Mouse (Mus musculus) layer of hippocampus, adult 6 months (tissue): Measurements from ENCODE around the gene Kcng1. TPM values are rescaled to one million over a fixed set of nuclear protein-coding genes. Genes with fewer than 3 reads are reported as not detected.

Source experiments
- long read RNA-seq, 2 experiments: library from polyadenylated mRNA; unstranded; transcript quantifications; one replicate each; pipeline ENCODE4 v2.0.0; 2019 to 2020
- polyA plus RNA-seq: library from polyadenylated mRNA; unstranded; fragments of <200 nt; fragmentation: Nextera tagmentation; gene quantifications from 2 replicates; pipeline ENCODE4 v1.2.3, GENCODE M21; 2021

Gene Kcng1
- polyA plus RNA-seq, result 19.4 and 20.7 TPM in 2 replicates
- long read RNA-seq, experiment 1, full-length matches to known transcripts, result 21 of 27 reads
- long read RNA-seq, experiment 1, partial matches to known transcripts, result 0 of 27 reads
- long read RNA-seq, experiment 1, other reads (novel, unspliced or antisense), result 6 of 27 reads
- long read RNA-seq, experiment 2, full-length matches to known transcripts, result 46 of 71 reads
- long read RNA-seq, experiment 2, partial matches to known transcripts, result 2 of 71 reads
- long read RNA-seq, experiment 2, other reads (novel, unspliced or antisense), result 23 of 71 reads

DNA sequence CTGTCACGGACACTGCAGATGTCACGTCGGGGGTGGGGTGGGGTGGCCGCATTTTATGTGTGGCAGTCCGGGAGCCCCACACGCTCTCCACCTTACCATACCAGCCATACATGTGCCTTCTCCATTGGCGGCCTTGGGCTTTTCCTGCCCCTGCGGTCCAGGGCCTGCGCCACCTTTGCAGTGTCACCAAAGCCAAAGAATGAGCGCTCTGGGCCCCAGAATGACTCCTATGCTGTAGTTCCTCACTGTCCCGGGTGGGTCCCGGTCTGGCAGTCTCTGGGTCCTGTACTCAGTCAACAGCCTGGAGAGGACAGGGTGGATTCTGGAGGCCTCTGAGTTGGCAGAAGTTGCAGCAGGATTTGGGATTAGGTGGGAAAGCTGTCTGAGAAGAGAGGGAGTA is at the start of gene Kcng1:
Kcng1 (minus strand) TSS at position 155 of the 400 bp plus-strand sequence.

DNA sequence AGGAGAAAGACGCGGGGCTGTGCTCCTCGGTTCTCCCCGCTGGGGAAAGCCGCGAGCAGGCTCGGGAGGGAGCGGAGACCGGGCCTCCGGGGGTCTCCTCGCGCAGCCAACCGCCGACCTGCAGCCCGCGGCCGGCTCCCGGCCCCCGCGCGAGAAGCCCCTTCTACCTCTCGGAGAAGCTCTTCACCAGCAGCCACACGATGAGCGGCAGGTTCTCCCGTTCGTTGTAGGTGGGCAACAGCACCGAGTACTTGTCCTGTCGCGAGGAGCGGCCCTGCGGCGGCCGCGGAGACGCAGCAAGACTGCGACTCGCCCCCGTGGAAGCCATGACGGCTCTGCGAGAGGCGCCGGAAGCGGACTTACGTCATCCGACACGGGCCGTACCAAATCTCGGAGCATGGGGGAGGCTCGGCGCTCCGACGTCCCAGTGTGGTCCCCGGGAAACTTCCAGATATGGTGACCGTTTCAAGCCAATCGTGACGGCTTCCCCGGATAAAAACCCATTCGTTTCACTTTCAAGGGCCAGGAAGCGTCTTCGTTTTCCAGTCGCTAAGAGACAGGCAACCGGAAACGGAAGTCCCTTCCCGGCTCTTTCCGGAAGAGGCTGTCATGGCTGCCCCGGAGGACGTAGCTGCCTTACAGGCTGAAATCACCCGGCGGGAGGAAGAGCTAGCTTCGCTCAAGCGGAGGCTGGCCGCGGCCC is 51.4 kb downstream of the Kcng1 start, which contains the start of the genes Gm20716, Dpm1 and Mocs3:
Gm20716 (minus strand) TSS at position 339 of the 703 bp plus-strand sequence.
Dpm1 (minus strand) TSS at position 566 of the 703 bp plus-strand sequence.
Mocs3 (plus strand) TSS at position 597 of the 703 bp plus-strand sequence.

Other genes starting within 250 kb of the Kcng1 start
- gene Pard6b, start 200.7 kb downstream of the Kcng1 start, polyA plus RNA-seq, result 0.49 and 0.54 TPM in 2 replicates
- 0.58 and 0.68 TPM in 2 replicates for gene Adnp, start 74.6 kb downstream of the Kcng1 start, polyA plus RNA-seq
- 9.5 TPM in 2 replicates for gene Gm20716, start 51.4 kb downstream of the Kcng1 start, polyA plus RNA-seq
- gene Dpm1, start 51.1 kb downstream of the Kcng1 start, polyA plus RNA-seq, result 64.5 and 68.8 TPM in 2 replicates
- gene Mocs3, start 51.1 kb downstream of the Kcng1 start, polyA plus RNA-seq, result 2.6 and 3.4 TPM in 2 replicates